Mouse (Mus musculus) intestine, postnatal 0 days (tissue): Measurements from ENCODE around the gene Iqcc. TPM values are rescaled to one million over a fixed set of nuclear protein-coding genes. Genes with fewer than 3 reads are reported as not detected.

Source experiments
- ATAC-seq: fragments of 200-750 bp; cut with Nextera tagmentation; 2 replicates; pipeline ENCODE4 v1.8.0; 2017; ENCODE audit warnings: mild to moderate bottlenecking, moderate TSS enrichment, moderate library complexity
- H3K27ac ChIP-seq: fragments of 300-500 bp; sonication (generic); 2 replicates; pipeline ENCODE4 v1.5.1; 2014; ENCODE audit warnings: mild to moderate bottlenecking, low read depth, low read length, moderate library complexity
- H3K27me3 ChIP-seq: fragments of 300-500 bp; sonication (generic); replicated peaks from 2 replicates; pipeline ENCODE4 v1.6.1; 2014; ENCODE audit warnings: low read length, mixed read lengths; ENCODE audit not compliant: control insufficient read depth, insufficient read depth
- H3K36me3 ChIP-seq: fragments of 300-500 bp; sonication (generic); 2 replicates; pipeline ENCODE4 v1.6.1; 2014; ENCODE audit warnings: mild to moderate bottlenecking, moderate library complexity; ENCODE audit not compliant: control insufficient read depth, insufficient read depth
- H3K4me1 ChIP-seq: fragments of 300-500 bp; sonication (generic); replicated peaks from 2 replicates; pipeline ENCODE4 v1.6.1; 2014; ENCODE audit warnings: antibody characterized with exemption, low read length, mixed read lengths; ENCODE audit not compliant: control insufficient read depth, insufficient read depth
- H3K4me2 ChIP-seq: fragments of 300-500 bp; sonication (generic); replicated peaks from 2 replicates; pipeline ENCODE4 v1.6.1; 2014; ENCODE audit warnings: low read depth, mild to moderate bottlenecking, moderate library complexity
- H3K4me3 ChIP-seq: fragments of 300-500 bp; sonication (generic); 2 replicates; pipeline ENCODE4 v1.5.1; 2014; ENCODE audit warnings: low read depth, low read length
- H3K9ac ChIP-seq: fragments of 300-500 bp; sonication (generic); 2 replicates; pipeline ENCODE4 v1.6.1; 2014; ENCODE audit warnings: mild to moderate bottlenecking, low read depth, low read length
- H3K9me3 ChIP-seq: fragments of 300-500 bp; sonication (generic); 2 replicates; pipeline ENCODE4 v1.6.1; 2016; ENCODE audit warnings: mixed run types; ENCODE audit not compliant: control insufficient read depth
- CTCF ChIP-seq: sonication (generic); IDR thresholded peaks from 2 replicates; pipeline ENCODE4 v1.5.1; 2016; ENCODE audit warnings: low read depth, mild to moderate bottlenecking, control low read depth, antibody characterized with exemption, moderate library complexity
- WGBS: fragments of 180-500 bp; shearing (Covaris S2); extraction: QIAGEN DNeasy Blood & Tissue Kit; methylation state at CpG from one replicate; pipeline ENCODE4 v1.1.7; 2014; 5-methylcytosine and 5-hydroxymethylcytosine counted together
- polyA plus RNA-seq: library from polyadenylated mRNA; unstranded; fragments of >200 nt; fragmentation: Nextera tagmentation; extraction: Ambion mirVana; gene quantifications from 2 replicates; pipeline ENCODE4 v1.2.1, GENCODE M21; 2015

The Iqcc gene
- 15.9 and 17.9 TPM in 2 replicates for polyA plus RNA-seq

DNA sequence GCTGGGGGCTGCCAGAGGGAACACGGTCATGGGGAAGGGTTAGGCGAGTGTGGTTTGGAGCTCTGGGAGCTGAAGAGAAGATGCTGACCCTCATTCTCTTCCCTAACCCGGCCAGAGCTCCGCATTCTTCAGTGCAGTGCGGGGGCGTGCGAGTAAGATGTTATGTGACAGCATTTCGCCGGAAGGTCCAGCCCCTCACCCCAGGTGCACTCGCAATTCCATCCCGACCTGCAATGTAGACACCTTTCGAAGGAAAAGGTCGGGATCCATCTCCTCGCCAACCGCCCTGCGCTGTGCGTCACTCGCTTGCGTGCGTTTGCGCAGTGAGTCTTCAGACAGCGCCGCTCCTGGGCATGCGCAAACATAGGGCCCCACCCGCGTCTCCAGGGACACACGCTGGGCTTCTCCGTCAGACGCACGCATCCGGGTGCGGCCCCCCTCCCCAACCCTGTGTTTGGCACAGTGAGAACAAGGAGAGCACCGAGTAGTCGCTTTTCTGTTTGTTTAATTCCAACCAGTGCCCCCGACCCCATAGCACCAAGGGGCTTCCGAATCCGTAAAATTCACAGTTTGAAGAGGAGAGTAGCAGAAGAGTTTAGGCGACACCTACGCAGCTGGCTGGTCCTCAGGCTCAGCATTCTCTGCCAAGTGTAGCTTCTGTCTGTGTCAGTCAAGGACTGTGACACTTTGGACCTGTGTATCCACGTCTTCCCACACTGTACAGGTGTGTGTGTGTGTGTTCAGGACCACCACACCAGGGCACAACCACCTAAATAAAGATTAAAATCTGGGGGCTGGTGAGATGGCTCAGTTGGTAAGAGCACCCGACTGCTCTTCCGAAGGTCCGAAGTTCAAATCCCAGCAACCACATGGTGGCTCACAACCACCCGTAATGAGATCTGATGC lies at the start of gene Iqcc:
Gene Iqcc (minus strand): TSS at position 314 of the 906 bp plus-strand sequence.
- H3K27me3 ChIP-seq = no peaks in the 10 kb centered on the region
- H3K27ac ChIP-seq = peak within 1 kb of the TSS; percentile 54
- H3K4me3 ChIP-seq = peak within 1 kb of the TSS; percentile 70
- peaks cover 10% of the 10 kb centered on the region; the same call in 1 of the 2 replicates for H3K36me3 ChIP-seq
- H3K4me2 ChIP-seq = peak within 1 kb of the TSS; percentile 89
- WGBS = 3% methylated on average over 43 of the region's 44 CpGs
- H3K4me1 ChIP-seq = peaks cover 10% of the 10 kb centered on the region
- H3K9me3 ChIP-seq = no peaks in the 10 kb centered on the region
- peak; percentile 81 for ATAC-seq
- peak; percentile 37 for TF ChIP-seq CTCF
- H3K9ac ChIP-seq = peak within 1 kb of the TSS; percentile 41

DNA sequence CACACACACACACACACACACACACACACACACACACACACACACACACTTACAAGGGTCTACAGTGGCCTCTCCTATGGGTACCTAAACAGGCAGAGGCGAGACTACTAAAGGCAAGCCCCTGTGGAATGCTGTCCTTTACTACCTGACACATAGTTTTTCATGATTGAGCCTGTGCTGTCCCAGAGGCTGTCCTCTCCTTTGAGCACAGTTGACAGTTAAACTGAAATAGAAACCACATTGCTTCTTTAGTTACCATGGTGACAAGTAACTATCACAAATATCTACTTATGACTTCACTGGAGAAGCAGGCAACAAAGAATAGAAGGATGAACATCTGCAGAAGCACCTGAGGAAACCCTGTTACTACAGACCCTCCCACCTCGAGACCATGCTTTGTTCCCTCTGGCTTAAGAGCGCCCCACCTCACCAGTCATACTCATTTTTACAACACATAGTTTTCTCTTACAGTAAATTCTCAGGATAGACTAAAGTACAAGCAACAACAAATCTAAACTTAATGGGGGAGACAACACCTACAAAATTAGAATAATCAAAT lies 43.4 kb upstream of the Iqcc start:
- Histone ChIP-seq H3K4me3 (no peak overlapping the region), H3K9ac (no peak overlapping the region), H3K4me1 (no peaks in the 10 kb centered on the region), H3K36me3 (peaks cover 36% of the 10 kb centered on the region), H3K9me3 (no peaks in the 10 kb centered on the region), H3K27ac (no peak overlapping the region), H3K4me2 (no peak overlapping the region), H3K27me3 (no peaks in the 10 kb centered on the region)
- WGBS = 64% methylated on average over 3 of the region's 3 CpGs
- TF ChIP-seq CTCF = no peak
- no peak for ATAC-seq

DNA sequence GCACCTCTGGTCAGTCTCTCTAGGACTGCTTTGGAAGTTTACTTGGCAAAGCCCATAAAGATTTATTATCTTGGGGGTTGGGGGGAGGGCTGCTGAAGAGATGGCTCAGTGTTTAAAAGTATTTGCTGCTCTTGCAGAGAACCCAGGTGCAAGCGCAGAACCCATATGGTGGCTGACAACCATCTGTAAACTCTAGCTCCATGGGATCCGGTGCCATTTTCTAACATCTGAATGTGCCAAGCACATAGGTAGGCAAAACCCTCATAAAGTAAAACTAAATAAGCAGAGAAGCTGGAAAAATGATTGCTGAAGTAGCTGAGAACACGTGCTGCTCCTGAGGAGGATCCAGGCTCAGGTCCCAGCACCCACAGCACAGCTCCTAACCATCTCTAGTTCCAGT lies 42.7 kb upstream of the Iqcc start:
- no peak overlapping the region for H3K4me3 ChIP-seq
- ATAC-seq = no peak
- H3K9me3 ChIP-seq = no peaks in the 10 kb centered on the region
- H3K27ac ChIP-seq = no peak overlapping the region
- no peaks in the 10 kb centered on the region for H3K4me1 ChIP-seq
- no peaks in the 10 kb centered on the region for H3K27me3 ChIP-seq
- TF ChIP-seq CTCF = no peak
- no peak overlapping the region for H3K9ac ChIP-seq
- no peak overlapping the region for H3K4me2 ChIP-seq
- WGBS = 55% methylated on average over 3 of the region's 3 CpGs
- peaks cover 44% of the 10 kb centered on the region for H3K36me3 ChIP-seq

DNA sequence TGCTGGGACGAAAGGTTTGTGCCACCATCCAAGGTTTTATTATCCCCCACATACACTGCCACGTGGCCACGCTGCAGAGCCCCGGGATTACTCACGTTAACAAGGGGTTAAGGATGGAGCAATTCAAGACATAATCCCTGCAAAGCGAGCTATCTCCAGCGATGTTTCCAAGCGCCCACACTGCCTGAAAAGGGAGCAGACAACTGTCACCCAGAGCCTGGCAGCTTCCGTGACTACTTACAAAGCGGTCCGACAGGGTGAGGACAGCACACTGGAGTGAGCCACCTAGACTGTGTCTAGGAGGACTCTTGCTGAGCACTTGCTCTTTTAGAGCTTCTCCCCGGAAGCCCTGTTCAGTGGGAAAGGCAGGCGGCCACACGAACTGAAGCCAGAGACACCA lies 35.9 kb upstream of the Iqcc start:
- no peak for TF ChIP-seq CTCF
- H3K9me3 ChIP-seq = no peaks in the 10 kb centered on the region
- H3K27me3 ChIP-seq = no peaks in the 10 kb centered on the region
- H3K27ac ChIP-seq = no peak overlapping the region
- 82% methylated on average over 14 of the region's 14 CpGs for WGBS
- no peak overlapping the region for H3K9ac ChIP-seq
- no peak for ATAC-seq
- no peak overlapping the region for H3K4me2 ChIP-seq
- H3K36me3 ChIP-seq = peaks cover 90% of the 10 kb centered on the region
- H3K4me1 ChIP-seq = no peaks in the 10 kb centered on the region
- no peak overlapping the region for H3K4me3 ChIP-seq

DNA sequence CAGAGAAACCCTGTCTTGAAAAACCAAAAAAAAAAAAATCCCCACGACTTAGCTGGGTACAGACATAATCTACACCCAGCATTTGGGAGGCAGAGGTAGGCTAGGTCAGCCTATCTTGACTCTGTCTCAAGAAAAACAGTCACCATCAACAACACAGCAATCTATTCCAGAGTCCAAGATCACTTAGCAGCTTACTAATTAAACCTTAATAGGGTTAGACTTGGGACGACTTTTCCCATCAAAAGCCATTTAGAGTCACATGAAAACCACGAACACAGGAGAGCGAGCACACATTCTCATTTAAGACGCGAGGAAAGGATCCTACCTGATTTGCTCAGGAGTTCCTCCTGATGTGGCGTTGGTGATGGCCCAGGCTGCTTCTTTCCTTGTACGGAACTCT lies 31.5 kb upstream of the Iqcc start:
- 91% methylated on average over 8 of the region's 8 CpGs for WGBS
- no peak overlapping the region for H3K4me3 ChIP-seq
- H3K9ac ChIP-seq = no peak overlapping the region
- TF ChIP-seq CTCF = no peak
- no peak for ATAC-seq
- no peaks in the 10 kb centered on the region for H3K4me1 ChIP-seq
- no peaks in the 10 kb centered on the region for H3K9me3 ChIP-seq
- H3K27me3 ChIP-seq = no peaks in the 10 kb centered on the region
- H3K4me2 ChIP-seq = no peak overlapping the region
- peaks cover 94% of the 10 kb centered on the region for H3K36me3 ChIP-seq
- H3K27ac ChIP-seq = no peak overlapping the region

DNA sequence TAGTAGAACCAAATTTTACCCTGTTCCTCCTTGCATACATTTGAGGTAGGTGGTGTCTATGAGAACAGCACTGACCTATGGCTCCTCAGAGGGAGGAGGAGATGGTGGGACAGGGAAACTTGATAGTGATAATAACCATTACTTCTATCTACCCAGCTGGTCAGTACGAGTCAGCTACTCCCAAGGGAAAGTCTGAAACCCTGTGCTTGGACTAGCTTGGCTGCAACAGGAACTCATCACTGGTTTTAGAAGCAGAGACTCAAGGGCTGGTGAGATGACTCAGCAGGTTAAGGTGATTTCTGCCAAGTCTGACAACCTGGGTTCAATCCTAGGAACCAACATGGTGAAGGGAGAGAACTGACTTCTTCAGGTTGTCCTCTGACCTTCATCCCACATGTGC lies 29.8 kb upstream of the Iqcc start:
- H3K4me2 ChIP-seq = no peak overlapping the region
- H3K27me3 ChIP-seq = no peaks in the 10 kb centered on the region
- 76% methylated on average over 1 of the region's 1 CpGs for WGBS
- H3K9me3 ChIP-seq = no peaks in the 10 kb centered on the region
- ATAC-seq = no peak
- no peaks in the 10 kb centered on the region for H3K4me1 ChIP-seq
- H3K4me3 ChIP-seq = no peak overlapping the region
- H3K27ac ChIP-seq = no peak overlapping the region
- no peak overlapping the region for H3K9ac ChIP-seq
- TF ChIP-seq CTCF = no peak
- peaks cover 82% of the 10 kb centered on the region for H3K36me3 ChIP-seq
